9 mouse cellular contexts compared by ENCODE assay signal in the genomic region with DNA sequence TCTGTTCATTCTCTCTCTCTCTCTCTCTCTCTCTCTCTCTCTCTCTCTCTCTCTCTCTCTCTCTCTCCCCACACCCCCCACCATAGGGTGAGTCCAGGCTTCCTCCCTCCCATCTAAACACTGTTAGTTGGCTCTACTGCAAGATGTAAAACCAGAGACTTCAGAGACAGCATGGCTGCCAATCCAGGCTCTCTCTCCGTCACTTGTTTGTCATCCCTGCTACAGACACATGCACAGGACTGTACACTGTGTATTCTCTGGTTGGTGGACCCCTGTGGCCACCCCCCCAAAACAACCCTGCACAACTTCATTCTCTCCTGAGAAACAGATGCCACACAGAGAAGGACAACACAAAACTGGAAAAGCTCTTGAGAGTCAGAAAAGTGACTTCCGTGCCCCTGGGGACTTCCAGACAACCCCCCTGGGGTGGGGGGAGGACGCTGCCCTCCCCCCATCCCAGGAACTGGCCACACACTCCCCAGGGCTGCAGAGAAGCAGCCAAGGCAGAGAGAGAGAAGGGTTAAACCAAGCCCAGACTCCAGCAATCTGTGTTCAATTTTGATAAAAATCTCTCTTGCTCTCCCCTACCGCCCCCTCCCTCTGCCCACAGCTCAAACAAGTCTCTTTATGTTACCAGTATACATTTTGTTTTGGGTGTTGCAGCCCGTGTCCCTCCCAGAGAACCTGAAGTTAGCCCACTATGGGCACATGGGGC. TPM values are rescaled to one million over a fixed set of nuclear protein-coding genes. Genes with fewer than 3 reads are reported as not detected.
A peak's percentile ranks its signal among the peaks of the same experiment; 100 is the strongest.
DNase-seq lines count a peak whose midpoint lies in the region; ATAC-seq and TF ChIP-seq lines count a peak whose summit lies in the region.
"Had no signal": no experiment of that assay in that cellular context is flagged by ENCODE, and none has a peak within 500 bp of the region (broad histone marks: within the 10 kb centered on the region; RNA-seq: fewer than 3 reads in every experiment).

No protein-coding gene starts in this region.

- no peak for ATAC-seq in hindbrain, embryonic 12.5 days (ENCODE audit: low FRiP score)
- ATAC-seq in midbrain, embryonic 11.5 days (ENCODE audit: low FRiP score), result no peak

- H3K4me3 ChIP-seq in gastrocnemius, adult 2 months, result peak overlapping the region; percentile 81
- H3K4me3 ChIP-seq in hindbrain, embryonic 12.5 days, result peak overlapping the region; percentile 47
- no peak overlapping the region for H3K4me3 ChIP-seq in midbrain, embryonic 11.5 days (ENCODE audit: low read depth, low read length)

- no peaks in the 10 kb centered on the region for H3K36me3 ChIP-seq in hindbrain, embryonic 12.5 days
- H3K36me3 ChIP-seq in midbrain, embryonic 11.5 days (ENCODE audit: control insufficient read depth, insufficient read depth, low read length), result no peaks in the 10 kb centered on the region

- intact Hi-C loops in gastrocnemius, adult 2 months (cut with DNase I), result loop anchor here (5.0 kb wide), 1 partner anchor 96 kb away; no protein-coding TSS in a partner anchor
- intact Hi-C loops in gastrocnemius, postnatal 36 days (cut with DNase I), result no loop called here

- peak overlapping the region; percentile 74 for H3K4me2 ChIP-seq in hindbrain, embryonic 12.5 days (replicated peaks)
- H3K4me2 ChIP-seq in midbrain, embryonic 11.5 days, result peak overlapping the region; percentile 82

- peaks cover 23% of the 10 kb centered on the region for H3K4me1 ChIP-seq in hindbrain, embryonic 12.5 days
- no peaks in the 10 kb centered on the region for H3K4me1 ChIP-seq in midbrain, embryonic 11.5 days (ENCODE audit: control insufficient read depth, insufficient read depth, low read length)

- DNase-seq in gastrocnemius, adult 2 months, result no peak
- no peak for DNase-seq in gastrocnemius, postnatal 36 days
- DNase-seq in NIH3T3 (ENCODE audit: low read depth), result peak; percentile 61
- DNase-seq in midbrain, embryonic 11.5 days (ENCODE audit: low spot score, missing footprints), result no peak
- no peak for DNase-seq in layer of hippocampus, adult 9-11 months
- DNase-seq in spleen, adult 12 weeks (ENCODE audit: low spot score), result no peak
- DNase-seq in layer of hippocampus, adult 11-12 months (ENCODE audit: low spot score), result no peak

- 27% methylated on average over 5 of the region's 5 CpGs for WGBS in hindbrain, embryonic 12.5 days
- 45% methylated on average over 5 of the region's 5 CpGs for WGBS in midbrain, embryonic 11.5 days

- no peak for TF ChIP-seq CTCF in gastrocnemius, adult 2 months (IDR thresholded peaks at IDR 0.05)

- H3K27ac ChIP-seq in gastrocnemius, adult 2 months, result peak overlapping the region; percentile 86
- H3K27ac ChIP-seq in hindbrain, embryonic 12.5 days, result 0 out of 2 replicates have a peak overlapping the region, but pooled peaks have one; percentile 24
- H3K27ac ChIP-seq in midbrain, embryonic 11.5 days (ENCODE audit: low read depth, low read length), result no peak overlapping the region

- peak overlapping the region; percentile 56 for H3K9ac ChIP-seq in hindbrain, embryonic 12.5 days
- no peak overlapping the region; the same call in 1 of the 2 replicates for H3K9ac ChIP-seq in midbrain, embryonic 11.5 days (ENCODE audit: low read length)

- H3K27me3 ChIP-seq in hindbrain, embryonic 12.5 days, result peaks cover 8% of the 10 kb centered on the region; the same call in 1 of the 2 replicates
- H3K27me3 ChIP-seq in midbrain, embryonic 11.5 days (ENCODE audit: control insufficient read depth, insufficient read depth, low read length), result peaks cover 2% of the 10 kb centered on the region; the same call in 1 of the 2 replicates

- H3K9me3 ChIP-seq in hindbrain, embryonic 12.5 days (replicated peaks), result no peaks in the 10 kb centered on the region
- no peaks in the 10 kb centered on the region for H3K9me3 ChIP-seq in midbrain, embryonic 11.5 days (ENCODE audit: control insufficient read depth, low read length)

RNA-seq across cellular contexts. Expression of a gene that starts 1.3 kb away (rescaled TPM):
- total RNA-seq in gastrocnemius, adult 2 months (2021), result 1 to 10 TPM; 3.0 to 6.0 TPM
- 1 to 10 TPM; 5.2 to 5.5 TPM for total RNA-seq in gastrocnemius, postnatal 36 days (2021)
- 5.3 and 6.1 TPM in 2 replicates for polyA plus RNA-seq in hindbrain, embryonic 12.5 days (2016; fragmentation: Nextera tagmentation; extraction: Ambion mirVana)
- 0.82 and 1.1 TPM in 2 replicates for polyA plus RNA-seq in midbrain, embryonic 11.5 days (2014; fragmentation: Nextera tagmentation; extraction: Ambion mirVana)

RNA-seq across cellular contexts. Expression of a gene that starts 52.1 kb away (rescaled TPM):
- total RNA-seq in gastrocnemius, adult 2 months (2021), result not detected
- total RNA-seq in gastrocnemius, postnatal 36 days (2021), result not detected
- polyA plus RNA-seq in hindbrain, embryonic 12.5 days (2016; fragmentation: Nextera tagmentation; extraction: Ambion mirVana), result 3.2 and 4.3 TPM in 2 replicates
- 1.6 and 2.1 TPM in 2 replicates for polyA plus RNA-seq in midbrain, embryonic 11.5 days (2014; fragmentation: Nextera tagmentation; extraction: Ambion mirVana)
- total RNA-seq: CH12.LX had no signal
